Mouse (Mus musculus) natural killer cell, adult 2 months (primary cell): ENCODE results near the gene Stim1.
"Not testable (repeated sequence)": the region's sequence is repeated elsewhere in the genome, so short reads cannot be mapped to it uniquely, and the experiment has no call there.

Experiments
- DNase-seq, 2 experiments: peaks; one replicate each; pipeline ENCODE4 v3.0.0; 2022; ENCODE audit warnings: low spot score in 2 of 2

Gene Stim1

GRCm38 (mm10) chr7:102361297-102361696 lies 93.7 kb downstream of the Stim1 start:
- DNase-seq, result no peak

GRCm38 (mm10) chr7:102363853-102364252 lies 96.2 kb downstream of the Stim1 start:
- DNase-seq, result no peak

- DNase-seq, result no peak
Observed at GRCm38 (mm10) chr7:102369661-102370060, 102.1 kb downstream of the Stim1 start.

GRCm38 (mm10) chr7:102370526-102370925 lies 102.9 kb downstream of the Stim1 start:
- no peak for DNase-seq

- DNase-seq, result no peak
Observed at GRCm38 (mm10) chr7:102373382-102374072, 105.9 kb downstream of the Stim1 start.

- no peak for DNase-seq
Observed at GRCm38 (mm10) chr7:102383221-102383620, 115.6 kb downstream of the Stim1 start.

- DNase-seq, result no peak
Observed at GRCm38 (mm10) chr7:102385973-102386372, 118.4 kb downstream of the Stim1 start.

- no peak for DNase-seq
Observed at GRCm38 (mm10) chr7:102389082-102389481, 121.5 kb downstream of the Stim1 start.

- no peak for DNase-seq
Observed at GRCm38 (mm10) chr7:102393898-102394297, 126.3 kb downstream of the Stim1 start.

- no peak for DNase-seq
Observed at GRCm38 (mm10) chr7:102395894-102396293, 128.3 kb downstream of the Stim1 start.

- DNase-seq, result no peak
Observed at GRCm38 (mm10) chr7:102396331-102396730, 128.7 kb downstream of the Stim1 start.

- DNase-seq, result no peak
Observed at GRCm38 (mm10) chr7:102399180-102399731, 131.7 kb downstream of the Stim1 start.

GRCm38 (mm10) chr7:102404118-102404517 lies 136.5 kb downstream of the Stim1 start:
- DNase-seq, result no peak

- DNase-seq, result no peak
Observed at GRCm38 (mm10) chr7:102407440-102407839, 139.8 kb downstream of the Stim1 start.

- DNase-seq, result not testable (repeated sequence)
Observed at GRCm38 (mm10) chr7:102415272-102415671, 147.7 kb downstream of the Stim1 start.

- DNase-seq, result no peak
Observed at GRCm38 (mm10) chr7:102415841-102416240, 148.2 kb downstream of the Stim1 start.

- peak; percentile 55 to 62 for DNase-seq
Observed at GRCm38 (mm10) chr7:102417398-102417797, 149.8 kb downstream of the Stim1 start.

- no peak for DNase-seq
Observed at GRCm38 (mm10) chr7:102422036-102422435, 154.4 kb downstream of the Stim1 start.

- no peak for DNase-seq
Observed at GRCm38 (mm10) chr7:102425933-102426685, 158.5 kb downstream of the Stim1 start.

- no peak for DNase-seq
Observed at GRCm38 (mm10) chr7:102434344-102434743, 166.7 kb downstream of the Stim1 start.

GRCm38 (mm10) chr7:102440822-102441656 lies 173.4 kb downstream of the Stim1 start:
- no peak for DNase-seq
